Mouse (Mus musculus) hindbrain, embryonic 13.5 days (tissue): Measurements from ENCODE around the gene Fam171b. TPM values are rescaled to one million over a fixed set of nuclear protein-coding genes. Genes with fewer than 3 reads are reported as not detected.

Experiments used
- polyA plus RNA-seq: library from polyadenylated mRNA; unstranded; fragments of >200 nt; fragmentation: Nextera tagmentation; extraction: Ambion mirVana; gene quantifications from 2 replicates; pipeline ENCODE4 v1.2.1, GENCODE M21; 2015

The Fam171b gene
- polyA plus RNA-seq, 1 experiment from 2014 or later: 64.6 TPM

Other genes starting within 250 kb of the Fam171b start
- 210 and 215 TPM in 2 replicates for gene Zc3h15, start 168.2 kb upstream of the Fam171b start, polyA plus RNA-seq
- gene Itgav, start 88.2 kb upstream of the Fam171b start, polyA plus RNA-seq: 20.1 and 27.2 TPM in 2 replicates
- not detected in 2 replicates for gene Zswim2, start 128.6 kb downstream of the Fam171b start, polyA plus RNA-seq
- gene Gm13698, start 143.1 kb downstream of the Fam171b start, polyA plus RNA-seq: not detected in 2 replicates
- gene Gm13693, start 148.9 kb downstream of the Fam171b start, polyA plus RNA-seq: not detected in 2 replicates
- not detected in 2 replicates for gene Gm13695, start 154.7 kb downstream of the Fam171b start, polyA plus RNA-seq
- not detected in 2 replicates for gene Gm13696, start 160.5 kb downstream of the Fam171b start, polyA plus RNA-seq
- not detected in 2 replicates for gene Gm13694, start 166.3 kb downstream of the Fam171b start, polyA plus RNA-seq
- not detected in 2 replicates for gene Gm13697, start 172.1 kb downstream of the Fam171b start, polyA plus RNA-seq
- gene Gm13691, start 177.9 kb downstream of the Fam171b start, polyA plus RNA-seq: not detected in 2 replicates